Mouse (Mus musculus): ENCODE measurements around the gene Angptl4.
A peak's percentile ranks its signal among the peaks of the same experiment; 100 is the strongest.
"Not testable (repeated sequence)": the region's sequence is repeated elsewhere in the genome, so short reads cannot be mapped to it uniquely, and the experiment has no call there.

Angptl4 gene

GRCm38 (mm10) chr17:33781124-33781977, at the start of gene Angptl4:
Gene Angptl4, minus strand, starts transcription at chr17:33781830.
- peak; percentile 79 for DNase-seq (ENCODE audit: low read depth, low spot score)

- no peak for DNase-seq (ENCODE audit: low read depth, low spot score)
These were observed 47.9 kb upstream of the Angptl4 start for GRCm38 (mm10) chr17:33829561-33829960.

GRCm38 (mm10) chr17:33828892-33829291, 47.3 kb upstream of the Angptl4 start:
- no peak for DNase-seq (ENCODE audit: low read depth, low spot score)

- DNase-seq (ENCODE audit: low read depth, low spot score), result peak; percentile 82
These were observed 45.2 kb upstream of the Angptl4 start for GRCm38 (mm10) chr17:33826850-33827249.

GRCm38 (mm10) chr17:33825462-33825861, 43.8 kb upstream of the Angptl4 start:
- no peak for DNase-seq (ENCODE audit: low read depth, low spot score)

GRCm38 (mm10) chr17:33824997-33825330, 43.3 kb upstream of the Angptl4 start:
- not testable (repeated sequence) for DNase-seq (ENCODE audit: low read depth, low spot score)

GRCm38 (mm10) chr17:33824084-33824996, 42.7 kb upstream of the Angptl4 start, which contains the start of the genes Rps28 and Ndufa7:
Gene Rps28, minus strand, starts transcription at chr17:33824562.
Gene Ndufa7, plus strand, starts transcription at chr17:33824572.
- peak; percentile 99 for DNase-seq (ENCODE audit: low read depth, low spot score)

GRCm38 (mm10) chr17:33823171-33823570, 41.5 kb upstream of the Angptl4 start:
- DNase-seq (ENCODE audit: low read depth, low spot score), result not testable (repeated sequence)

GRCm38 (mm10) chr17:33822436-33822959, 40.9 kb upstream of the Angptl4 start:
- no peak for DNase-seq (ENCODE audit: low read depth, low spot score)

- no peak for DNase-seq (ENCODE audit: low read depth, low spot score)
These were observed 36.5 kb upstream of the Angptl4 start for GRCm38 (mm10) chr17:33817969-33818643.

GRCm38 (mm10) chr17:33817184-33817968, 35.7 kb upstream of the Angptl4 start:
- DNase-seq (ENCODE audit: low read depth, low spot score), result peak; percentile 91

- DNase-seq (ENCODE audit: low read depth, low spot score), result no peak
These were observed 35.0 kb upstream of the Angptl4 start for GRCm38 (mm10) chr17:33816612-33817011.

- no peak for DNase-seq (ENCODE audit: low read depth, low spot score)
These were observed 33.8 kb upstream of the Angptl4 start for GRCm38 (mm10) chr17:33815399-33815798.

GRCm38 (mm10) chr17:33812990-33813389, 31.4 kb upstream of the Angptl4 start:
- no peak for DNase-seq (ENCODE audit: low read depth, low spot score)

- DNase-seq (ENCODE audit: low read depth, low spot score), result no peak
These were observed 30.8 kb upstream of the Angptl4 start for GRCm38 (mm10) chr17:33812475-33812874.

- peak; percentile 11 for DNase-seq (ENCODE audit: low read depth, low spot score)
These were observed 29.5 kb upstream of the Angptl4 start for GRCm38 (mm10) chr17:33811142-33811516.

- DNase-seq (ENCODE audit: low read depth, low spot score), result peak; percentile 90
These were observed 28.9 kb upstream of the Angptl4 start, which contains the start of gene Kank3 for GRCm38 (mm10) chr17:33810334-33811141. Gene Kank3, plus strand, starts transcription at chr17:33810519.

- no peak for DNase-seq (ENCODE audit: low read depth, low spot score)
These were observed 26.6 kb upstream of the Angptl4 start for GRCm38 (mm10) chr17:33808192-33808591.

GRCm38 (mm10) chr17:33807181-33807888, 25.7 kb upstream of the Angptl4 start:
- no peak for DNase-seq (ENCODE audit: low read depth, low spot score)

Measured in CD4-positive, CD25-positive, alpha-beta regulatory T cell, adult 2 months (primary cell).